Mouse (Mus musculus) intestine, postnatal 0 days (tissue): Measurements from ENCODE around the gene Ntrk2. TPM values are rescaled to one million over a fixed set of nuclear protein-coding genes. Genes with fewer than 3 reads are reported as not detected.

Experiments
- ATAC-seq: fragments of 200-750 bp; cut with Nextera tagmentation; 2 replicates; pipeline ENCODE4 v1.8.0; 2017; ENCODE audit warnings: mild to moderate bottlenecking, moderate TSS enrichment, moderate library complexity
- H3K27ac ChIP-seq: fragments of 300-500 bp; sonication (generic); 2 replicates; pipeline ENCODE4 v1.5.1; 2014; ENCODE audit warnings: mild to moderate bottlenecking, low read depth, low read length, moderate library complexity
- H3K27me3 ChIP-seq: fragments of 300-500 bp; sonication (generic); replicated peaks from 2 replicates; pipeline ENCODE4 v1.6.1; 2014; ENCODE audit warnings: low read length, mixed read lengths; ENCODE audit not compliant: control insufficient read depth, insufficient read depth
- H3K36me3 ChIP-seq: fragments of 300-500 bp; sonication (generic); 2 replicates; pipeline ENCODE4 v1.6.1; 2014; ENCODE audit warnings: mild to moderate bottlenecking, moderate library complexity; ENCODE audit not compliant: control insufficient read depth, insufficient read depth
- H3K4me1 ChIP-seq: fragments of 300-500 bp; sonication (generic); replicated peaks from 2 replicates; pipeline ENCODE4 v1.6.1; 2014; ENCODE audit warnings: antibody characterized with exemption, low read length, mixed read lengths; ENCODE audit not compliant: control insufficient read depth, insufficient read depth
- H3K4me2 ChIP-seq: fragments of 300-500 bp; sonication (generic); replicated peaks from 2 replicates; pipeline ENCODE4 v1.6.1; 2014; ENCODE audit warnings: low read depth, mild to moderate bottlenecking, moderate library complexity
- H3K4me3 ChIP-seq: fragments of 300-500 bp; sonication (generic); 2 replicates; pipeline ENCODE4 v1.5.1; 2014; ENCODE audit warnings: low read depth, low read length
- H3K9ac ChIP-seq: fragments of 300-500 bp; sonication (generic); 2 replicates; pipeline ENCODE4 v1.6.1; 2014; ENCODE audit warnings: mild to moderate bottlenecking, low read depth, low read length
- H3K9me3 ChIP-seq: fragments of 300-500 bp; sonication (generic); 2 replicates; pipeline ENCODE4 v1.6.1; 2016; ENCODE audit warnings: mixed run types; ENCODE audit not compliant: control insufficient read depth
- CTCF ChIP-seq: sonication (generic); IDR thresholded peaks from 2 replicates; pipeline ENCODE4 v1.5.1; 2016; ENCODE audit warnings: low read depth, mild to moderate bottlenecking, control low read depth, antibody characterized with exemption, moderate library complexity
- WGBS: fragments of 180-500 bp; shearing (Covaris S2); extraction: QIAGEN DNeasy Blood & Tissue Kit; methylation state at CpG from one replicate; pipeline ENCODE4 v1.1.7; 2014; 5-methylcytosine and 5-hydroxymethylcytosine counted together
- polyA plus RNA-seq: library from polyadenylated mRNA; unstranded; fragments of >200 nt; fragmentation: Nextera tagmentation; extraction: Ambion mirVana; gene quantifications from 2 replicates; pipeline ENCODE4 v1.2.1, GENCODE M21; 2015

Gene Ntrk2
- polyA plus RNA-seq, 1 experiment from 2014 or later: 1.6 TPM

GRCm38 (mm10) chr13:58866776-58867435, 60.5 kb downstream of the Ntrk2 start:
- TF ChIP-seq CTCF: no peak
- Histone ChIP-seq H3K4me3 (no peak overlapping the region), H3K27ac (no peak overlapping the region), H3K9ac (no peak overlapping the region), H3K9me3 (no peaks in the 10 kb centered on the region), H3K4me1 (no peaks in the 10 kb centered on the region), H3K36me3 (no peaks in the 10 kb centered on the region), H3K4me2 (no peak overlapping the region), H3K27me3 (no peaks in the 10 kb centered on the region)
- 82% methylated on average over 8 of the region's 8 CpGs for WGBS
- no peak for ATAC-seq

- Histone ChIP-seq H3K27ac (no peak overlapping the region), H3K4me3 (no peak overlapping the region), H3K4me2 (no peak overlapping the region), H3K4me1 (no peaks in the 10 kb centered on the region), H3K27me3 (no peaks in the 10 kb centered on the region), H3K9ac (no peak overlapping the region), H3K36me3 (no peaks in the 10 kb centered on the region), H3K9me3 (no peaks in the 10 kb centered on the region)
- no peak for TF ChIP-seq CTCF
- no peak for ATAC-seq
- WGBS: 85% methylated on average over 3 of the region's 3 CpGs
Observed at GRCm38 (mm10) chr13:58882468-58882867, 76.1 kb downstream of the Ntrk2 start.

- H3K9ac ChIP-seq: no peak overlapping the region
- 92% methylated on average over 5 of the region's 5 CpGs for WGBS
- H3K36me3 ChIP-seq: no peaks in the 10 kb centered on the region
- H3K4me2 ChIP-seq: no peak overlapping the region
- no peak for TF ChIP-seq CTCF
- no peaks in the 10 kb centered on the region for H3K27me3 ChIP-seq
- no peak overlapping the region for H3K4me3 ChIP-seq
- ATAC-seq: no peak
- no peaks in the 10 kb centered on the region for H3K4me1 ChIP-seq
- H3K27ac ChIP-seq: no peak overlapping the region
- no peaks in the 10 kb centered on the region for H3K9me3 ChIP-seq
Observed at GRCm38 (mm10) chr13:58882916-58883315, 76.5 kb downstream of the Ntrk2 start.

GRCm38 (mm10) chr13:58886108-58886507, 79.7 kb downstream of the Ntrk2 start:
- no peaks in the 10 kb centered on the region for H3K9me3 ChIP-seq
- H3K4me2 ChIP-seq: no peak overlapping the region
- H3K4me3 ChIP-seq: no peak overlapping the region
- no peaks in the 10 kb centered on the region for H3K4me1 ChIP-seq
- H3K36me3 ChIP-seq: no peaks in the 10 kb centered on the region
- H3K27ac ChIP-seq: no peak overlapping the region
- WGBS: 82% methylated on average over 8 of the region's 8 CpGs
- H3K9ac ChIP-seq: no peak overlapping the region
- no peaks in the 10 kb centered on the region for H3K27me3 ChIP-seq
- ATAC-seq: no peak
- TF ChIP-seq CTCF: no peak

GRCm38 (mm10) chr13:58896254-58896910, 90.0 kb downstream of the Ntrk2 start:
- 35% methylated on average over 12 of the region's 12 CpGs for WGBS
- Histone ChIP-seq H3K9ac (no peak overlapping the region), H3K36me3 (no peaks in the 10 kb centered on the region), H3K4me3 (no peak overlapping the region), H3K9me3 (no peaks in the 10 kb centered on the region), H3K4me1 (no peaks in the 10 kb centered on the region), H3K4me2 (peak overlapping the region; percentile 35), H3K27me3 (no peaks in the 10 kb centered on the region), H3K27ac (peak overlapping the region; percentile 46)
- no peak for TF ChIP-seq CTCF
- ATAC-seq: peak; percentile 83

- no peaks in the 10 kb centered on the region for H3K9me3 ChIP-seq
- 84% methylated on average over 2 of the region's 2 CpGs for WGBS
Observed at GRCm38 (mm10) chr13:58899337-58899736, 93.0 kb downstream of the Ntrk2 start.

More at GRCm38 (mm10) chr13:58899337-58899736, 93.0 kb downstream of the Ntrk2 start:
- no peak for ATAC-seq
- no peaks in the 10 kb centered on the region for H3K27me3 ChIP-seq
- no peak for TF ChIP-seq CTCF
- H3K4me3 ChIP-seq: no peak overlapping the region
- H3K36me3 ChIP-seq: no peaks in the 10 kb centered on the region
- no peak overlapping the region for H3K9ac ChIP-seq
- H3K4me2 ChIP-seq: no peak overlapping the region
- H3K4me1 ChIP-seq: no peaks in the 10 kb centered on the region
- no peak overlapping the region for H3K27ac ChIP-seq
